Mouse (Mus musculus) thymus, adult 2 months (tissue): ENCODE data around the gene Ikzf3.

ENCODE experiments used
- CTCF ChIP-seq: fragments of 200-500 bp; IDR thresholded peaks from 2 replicates; pipeline ENCODE4 v1.5.1; 2012; ENCODE audit warnings: mild to moderate bottlenecking, control low read depth, low read length, moderate library complexity, borderline replicate concordance; ENCODE audit not compliant: control insufficient read depth, poor library complexity, insufficient read depth; ENCODE audit errors: extremely low read depth
- POLR2A ChIP-seq: fragments of 200-500 bp; IDR thresholded peaks from 2 replicates; pipeline ENCODE4 v1.6.1; 2012; ENCODE audit warnings: mild to moderate bottlenecking, low read length, control low read depth, moderate library complexity; ENCODE audit not compliant: control insufficient read depth, poor library complexity, insufficient read depth; ENCODE audit errors: extremely low read depth

- no peak for TF ChIP-seq CTCF
- TF ChIP-seq POLR2A = no peak
Measured at GRCm38 (mm10) chr11:98595021-98595420, 49.2 kb upstream of the Ikzf3 start.
